Mouse (Mus musculus): ENCODE data around the gene Chchd1. TPM values are rescaled to one million over a fixed set of nuclear protein-coding genes. Genes with fewer than 3 reads are reported as not detected.
"Not testable (repeated sequence)": the region's sequence is repeated elsewhere in the genome, so short reads cannot be mapped to it uniquely, and the experiment has no call there.

Chchd1 gene
- total and polyA plus RNA-seq, 2 experiments from 2014 or later: 147 to 188 TPM

DNA sequence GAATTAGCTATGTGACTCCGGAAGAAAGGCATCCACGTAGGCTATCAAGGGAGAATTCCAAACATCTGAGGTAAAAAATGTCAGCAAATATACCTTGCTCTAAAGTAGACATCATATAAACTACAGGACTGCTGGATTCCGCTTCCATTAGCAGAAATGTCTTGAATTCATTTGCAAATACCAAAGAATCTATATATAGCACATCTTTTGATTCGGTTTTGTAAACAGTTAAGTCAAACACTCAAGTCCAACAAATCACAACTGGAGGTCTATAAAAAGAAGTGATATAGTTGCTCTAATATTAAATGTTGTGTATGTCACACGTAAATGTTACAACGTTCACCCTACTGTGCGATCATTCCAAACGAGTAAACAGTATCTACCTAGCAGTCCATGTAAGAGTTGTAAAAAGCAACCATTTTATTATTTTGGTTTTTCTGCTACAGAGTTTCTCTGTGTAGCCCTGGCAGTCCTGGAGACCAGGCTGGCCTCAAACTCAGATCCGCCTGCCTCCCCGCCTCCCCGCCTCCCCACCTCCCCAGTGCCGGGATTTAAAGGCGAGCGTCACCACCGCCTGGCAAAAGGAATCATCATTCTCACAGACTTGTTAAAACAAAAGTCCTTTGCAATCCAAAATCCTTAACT lies 588 bp upstream of the Chchd1 start:
- Histone ChIP-seq H3K4me3 (ENCODE audit: low read length) (peak overlapping the region; percentile 67), H3K9me3 (ENCODE audit: low read length) (no peaks in the 10 kb centered on the region), H3K27ac (peak overlapping the region; percentile 88), H3K9ac (replicated peaks; ENCODE audit: low read length) (peak overlapping the region; percentile 84), H3K4me1 (ENCODE audit: insufficient read depth, low read length) (peaks cover 6% of the 10 kb centered on the region; the same call in 1 of the 2 replicates), H3K4me2 (ENCODE audit: low read depth, low read length) (peak overlapping the region; percentile 65), H3K27me3 (ENCODE audit: insufficient read depth, low read length) (no peaks in the 10 kb centered on the region), H3K36me3 (ENCODE audit: insufficient read depth, low read length) (peaks cover 4% of the 10 kb centered on the region; the same call in 1 of the 2 replicates)
- DNase-seq (ENCODE audit: low spot score) (no peak), ATAC-seq (no peak; the same call in 1 of the 2 replicates)
- no peak for TF ChIP-seq CTCF (IDR thresholded peaks at IDR 0.05; ENCODE audit: low read depth)
- WGBS: 15% methylated on average over 15 of the region's 15 CpGs

DNA sequence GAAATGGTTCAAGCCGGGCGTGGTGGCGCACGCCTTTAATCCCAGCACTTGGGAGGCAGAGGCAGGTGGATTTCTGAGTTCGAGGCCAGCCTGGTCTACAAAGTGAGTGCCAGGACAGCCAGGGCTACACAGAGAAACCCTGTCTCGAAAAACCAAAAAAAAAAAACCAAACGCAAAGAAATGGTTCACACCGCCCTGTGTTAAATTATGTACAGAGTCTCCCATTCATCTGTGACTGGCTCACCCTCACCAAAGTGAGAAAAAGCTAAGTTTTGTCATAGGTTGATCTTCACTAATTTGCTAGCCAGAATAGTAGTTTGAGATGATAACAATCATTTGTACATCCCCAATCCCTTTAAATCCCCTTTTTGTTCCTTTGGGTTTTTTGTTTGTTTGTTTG lies 655 bp downstream of the Chchd1 start:
- DNase-seq (ENCODE audit: low spot score); H3K36me3 ChIP-seq (ENCODE audit: insufficient read depth, low read length); H3K27me3 ChIP-seq (ENCODE audit: insufficient read depth, low read length); ATAC-seq; H3K9me3 ChIP-seq (ENCODE audit: low read length); H3K4me1 ChIP-seq (ENCODE audit: insufficient read depth, low read length): not testable (repeated sequence)
- H3K4me2 ChIP-seq (ENCODE audit: low read depth, low read length): peak overlapping the region; percentile 65
- peak overlapping the region; percentile 84 for H3K9ac ChIP-seq (replicated peaks; ENCODE audit: low read length)
- WGBS: 12% methylated on average over 8 of the region's 8 CpGs
- peak overlapping the region; percentile 88 for H3K27ac ChIP-seq
- peak overlapping the region; percentile 67 for H3K4me3 ChIP-seq (ENCODE audit: low read length)

DNA sequence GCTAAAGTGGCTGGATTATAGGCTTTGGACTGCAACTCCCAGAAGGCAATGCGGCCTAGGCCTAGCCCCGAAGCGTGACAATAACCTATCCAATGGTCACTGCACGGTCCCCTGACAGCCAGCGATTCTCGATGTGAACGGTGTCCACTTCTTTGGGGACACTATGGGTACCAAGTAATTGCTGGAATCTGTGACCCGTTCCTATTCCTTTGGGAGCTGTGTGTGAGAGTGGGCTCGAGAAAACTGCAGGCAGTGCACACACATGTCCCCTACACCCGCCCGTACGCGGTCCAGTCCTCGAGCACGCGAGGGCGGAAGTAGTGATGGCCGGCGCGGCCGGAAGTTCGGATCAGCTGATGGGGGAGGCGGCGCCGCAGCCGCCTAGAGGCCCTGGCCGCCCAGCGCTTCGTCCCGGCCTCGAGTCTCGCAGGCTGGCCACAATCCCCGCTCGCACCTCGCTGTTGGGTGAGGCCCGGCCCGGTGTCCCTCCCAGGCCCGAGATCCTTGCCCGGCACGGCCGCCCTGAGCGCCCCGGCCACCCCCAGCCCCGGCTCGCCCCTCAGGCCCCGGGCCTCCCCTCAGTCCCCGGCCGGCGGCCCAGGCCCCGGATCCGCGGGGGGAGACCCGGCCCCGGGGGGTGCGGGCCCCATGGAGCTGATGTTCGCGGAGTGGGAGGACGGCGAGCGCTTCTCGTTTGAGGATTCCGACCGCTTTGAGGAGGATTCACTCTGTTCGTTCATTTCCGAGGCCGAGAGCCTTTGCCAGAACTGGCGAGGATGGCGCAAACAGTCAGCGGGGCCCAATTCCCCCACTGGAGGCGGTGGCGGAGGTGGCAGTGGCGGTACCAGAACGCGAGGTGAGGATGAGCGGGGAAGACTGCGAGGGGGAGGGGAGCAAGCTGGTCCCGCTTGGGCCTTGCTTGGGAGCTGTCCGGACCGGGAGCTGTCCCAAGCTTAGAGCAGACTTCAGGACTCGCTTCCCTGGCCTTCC lies 4.7 kb downstream of the Chchd1 start, which contains the start of gene Zswim8:
Zswim8 (plus strand) TSS at position 352 of the 990 bp plus-strand sequence.
- under 1% methylated on average over 69 of the region's 80 CpGs for WGBS
- H3K27ac ChIP-seq: peak within 1 kb of the TSS; percentile 87
- no peaks in the 10 kb centered on the region for H3K9me3 ChIP-seq (ENCODE audit: low read length)
- H3K36me3 ChIP-seq (ENCODE audit: insufficient read depth, low read length): peaks cover 23% of the 10 kb centered on the region
- peak; percentile 96 for ATAC-seq
- DNase-seq (ENCODE audit: low spot score): peak; percentile 96
- H3K9ac ChIP-seq (replicated peaks; ENCODE audit: low read length): peak within 1 kb of the TSS; percentile 88
- TF ChIP-seq CTCF (IDR thresholded peaks at IDR 0.05; ENCODE audit: low read depth): 0 out of 2 replicates have a peak, but pooled peaks have one; percentile 10
- peaks cover 12% of the 10 kb centered on the region for H3K4me1 ChIP-seq (ENCODE audit: insufficient read depth, low read length)
- H3K4me3 ChIP-seq (ENCODE audit: low read length): peak within 1 kb of the TSS; percentile 74
- no peaks in the 10 kb centered on the region for H3K27me3 ChIP-seq (ENCODE audit: insufficient read depth, low read length)
- peak within 1 kb of the TSS; percentile 78 for H3K4me2 ChIP-seq (ENCODE audit: low read depth, low read length)

DNA sequence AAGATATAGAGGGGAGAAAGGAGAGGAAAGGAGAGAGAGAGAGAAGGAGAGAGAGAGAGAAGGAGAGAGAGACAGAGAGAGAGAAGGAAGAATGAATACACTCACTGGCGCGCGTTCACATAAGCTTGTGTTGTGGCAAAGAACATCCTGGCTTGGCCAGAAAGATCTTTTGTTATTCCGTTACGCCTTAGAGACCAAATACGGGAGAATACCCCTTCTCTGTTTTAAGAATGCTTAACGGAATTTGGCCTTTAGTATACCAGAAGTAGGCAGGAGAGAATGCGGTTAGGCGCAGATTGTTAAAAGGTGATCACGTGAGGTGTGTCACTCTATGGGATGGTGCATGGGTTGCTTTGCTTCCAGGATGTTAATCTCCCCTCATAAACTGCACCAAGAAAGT lies 5.4 kb downstream of the Chchd1 start:
- Histone ChIP-seq H3K36me3 (ENCODE audit: insufficient read depth, low read length) (peaks cover 30% of the 10 kb centered on the region), H3K4me1 (ENCODE audit: insufficient read depth, low read length) (peaks cover 12% of the 10 kb centered on the region), H3K27ac (peak overlapping the region; percentile 87; the same call in 1 of the 2 replicates), H3K27me3 (ENCODE audit: insufficient read depth, low read length) (no peaks in the 10 kb centered on the region), H3K4me3 (ENCODE audit: low read length) (peak overlapping the region; percentile 74), H3K4me2 (ENCODE audit: low read depth, low read length) (peak overlapping the region; percentile 78), H3K9ac (replicated peaks; ENCODE audit: low read length) (peak overlapping the region; percentile 88), H3K9me3 (ENCODE audit: low read length) (no peaks in the 10 kb centered on the region)
- no peak for TF ChIP-seq CTCF (IDR thresholded peaks at IDR 0.05; ENCODE audit: low read depth)
- no peak for ATAC-seq
- 5% methylated on average over 10 of the region's 10 CpGs for WGBS
- DNase-seq (ENCODE audit: low spot score): no peak

DNA sequence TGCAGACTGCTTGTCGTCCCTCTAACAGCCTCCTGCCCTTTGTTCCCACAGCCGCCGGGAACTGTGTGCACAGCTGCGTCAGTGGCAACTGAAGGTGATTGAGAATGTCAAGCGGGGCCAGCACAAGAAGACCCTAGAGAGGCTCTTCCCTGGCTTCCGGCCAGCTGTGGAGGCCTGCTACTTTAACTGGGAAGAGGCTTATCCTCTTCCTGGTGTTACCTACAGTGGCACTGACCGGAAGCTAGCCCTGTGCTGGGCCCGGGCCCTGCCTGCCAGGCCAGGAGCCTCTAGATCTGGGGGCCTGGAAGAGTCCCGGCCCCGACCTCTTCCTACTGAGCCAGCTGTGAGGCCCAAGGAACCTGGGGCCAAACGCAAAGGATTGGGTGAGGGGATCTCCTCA lies 11.0 kb downstream of the Chchd1 start:
- no peak for TF ChIP-seq CTCF (IDR thresholded peaks at IDR 0.05; ENCODE audit: low read depth)
- Histone ChIP-seq H3K4me3 (ENCODE audit: low read length) (no peak overlapping the region), H3K27me3 (ENCODE audit: insufficient read depth, low read length) (no peaks in the 10 kb centered on the region), H3K4me2 (ENCODE audit: low read depth, low read length) (no peak overlapping the region), H3K4me1 (ENCODE audit: insufficient read depth, low read length) (peaks cover 9% of the 10 kb centered on the region), H3K27ac (no peak overlapping the region), H3K9me3 (ENCODE audit: low read length) (no peaks in the 10 kb centered on the region), H3K36me3 (ENCODE audit: insufficient read depth, low read length) (peaks cover 80% of the 10 kb centered on the region), H3K9ac (replicated peaks; ENCODE audit: low read length) (no peak overlapping the region)
- ATAC-seq (no peak), DNase-seq (ENCODE audit: low spot score) (no peak)
- 65% methylated on average over 11 of the region's 11 CpGs for WGBS

DNA sequence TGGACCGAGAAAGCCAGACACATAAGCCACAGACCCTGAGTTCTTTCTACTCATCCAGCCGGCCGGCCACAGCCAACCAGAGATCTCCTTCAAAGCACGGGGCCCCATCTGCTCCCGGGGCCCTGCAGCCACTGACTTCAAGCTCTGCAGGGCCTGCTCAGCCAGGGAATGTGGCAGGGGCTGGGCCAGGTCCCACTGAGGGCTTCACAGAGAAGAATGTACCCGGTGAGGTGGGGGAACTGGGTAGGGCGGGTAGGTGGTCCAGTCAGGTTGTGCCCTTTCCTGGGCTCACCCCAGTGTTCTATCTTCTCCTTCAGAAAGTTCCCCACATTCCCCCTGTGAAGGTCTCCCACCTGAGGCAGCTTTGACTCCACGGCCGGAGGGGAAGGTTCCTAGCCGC lies 15.6 kb downstream of the Chchd1 start:
- Histone ChIP-seq H3K4me3 (ENCODE audit: low read length) (no peak overlapping the region), H3K27ac (no peak overlapping the region), H3K9me3 (ENCODE audit: low read length) (no peaks in the 10 kb centered on the region), H3K36me3 (ENCODE audit: insufficient read depth, low read length) (peaks cover 91% of the 10 kb centered on the region), H3K4me1 (ENCODE audit: insufficient read depth, low read length) (no peaks in the 10 kb centered on the region), H3K27me3 (ENCODE audit: insufficient read depth, low read length) (no peaks in the 10 kb centered on the region), H3K4me2 (ENCODE audit: low read depth, low read length) (no peak overlapping the region), H3K9ac (replicated peaks; ENCODE audit: low read length) (no peak overlapping the region)
- 88% methylated on average over 10 of the region's 10 CpGs for WGBS
- DNase-seq (ENCODE audit: low spot score): no peak
- no peak for ATAC-seq
- TF ChIP-seq CTCF (IDR thresholded peaks at IDR 0.05; ENCODE audit: low read depth): no peak
